Mouse (Mus musculus): Measurements from ENCODE around the gene Pxmp4. TPM values are rescaled to one million over a fixed set of nuclear protein-coding genes. Genes with fewer than 3 reads are reported as not detected.
A peak's percentile ranks its signal among the peaks of the same experiment; 100 is the strongest.

Pxmp4 gene
- polyA plus RNA-seq, 1 experiment from 2014 or later, result 13.8 TPM

DNA sequence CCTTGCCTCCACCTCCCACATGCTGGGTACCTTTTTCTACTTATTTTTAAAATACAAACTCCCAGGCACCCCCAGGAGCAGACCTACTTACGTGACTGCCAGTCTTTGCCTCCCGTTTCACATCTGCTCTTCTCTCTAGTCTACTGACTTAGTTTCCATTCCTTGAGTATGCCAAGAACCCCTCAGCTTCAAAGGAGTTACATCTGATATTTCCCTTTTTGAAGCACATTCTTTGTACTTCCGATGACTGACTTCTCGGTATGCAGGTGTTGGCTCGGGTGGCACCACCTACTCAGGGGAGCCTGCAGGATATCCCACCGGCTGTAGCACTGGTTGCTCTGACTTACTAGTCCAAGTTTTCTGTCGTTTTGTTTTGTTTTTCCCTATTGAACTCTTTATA lies 648 bp upstream of the Pxmp4 start:
- 45% methylated on average over 7 of the region's 7 CpGs for WGBS
- no peak overlapping the region for H3K9ac ChIP-seq (replicated peaks)
- peaks cover 5% of the 10 kb centered on the region for H3K27me3 ChIP-seq
- no peaks in the 10 kb centered on the region for H3K9me3 ChIP-seq
- peaks cover 11% of the 10 kb centered on the region for H3K4me1 ChIP-seq
- H3K4me2 ChIP-seq (replicated peaks), result peak overlapping the region; percentile 66
- H3K27ac ChIP-seq (replicated peaks), result no peak overlapping the region
- H3K36me3 ChIP-seq, result no peaks in the 10 kb centered on the region
- no peak for ATAC-seq (ENCODE audit: low FRiP score, low read depth)
- peak overlapping the region; percentile 66 for H3K4me3 ChIP-seq

DNA sequence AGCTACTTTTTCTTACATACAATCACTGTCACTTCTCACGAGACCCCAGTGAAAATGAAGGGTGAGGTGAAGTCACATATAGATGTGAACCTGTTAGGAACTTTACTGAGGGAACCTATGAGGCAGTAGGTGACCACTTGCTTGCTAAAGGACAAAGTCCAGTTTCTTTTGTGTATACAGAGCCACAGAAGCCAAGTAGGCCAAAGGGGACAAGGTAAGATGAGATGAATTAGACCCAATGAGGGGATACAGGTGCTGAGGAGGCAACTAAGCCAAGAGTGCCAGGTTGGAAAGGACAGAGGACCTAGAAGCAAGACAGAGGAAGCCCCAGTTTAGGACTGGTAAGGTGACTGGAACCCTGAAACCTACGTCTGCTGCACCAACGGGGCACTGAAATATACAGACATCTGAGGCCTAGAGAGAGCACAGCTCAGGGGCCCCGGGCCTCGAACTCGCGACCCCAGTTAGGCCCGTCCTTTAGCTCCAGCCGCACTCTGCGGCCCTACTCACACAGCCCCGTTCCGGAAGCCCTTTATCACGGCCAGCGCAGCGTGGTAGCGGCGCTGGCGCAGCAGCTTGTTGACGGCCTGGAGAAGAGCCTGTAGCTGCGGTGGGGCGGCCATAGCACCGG lies 386 bp downstream of the Pxmp4 start:
- H3K9ac ChIP-seq (replicated peaks), result peak overlapping the region; percentile 75
- no peaks in the 10 kb centered on the region for H3K36me3 ChIP-seq
- peak overlapping the region; percentile 66 for H3K4me2 ChIP-seq (replicated peaks)
- H3K27ac ChIP-seq (replicated peaks), result peak overlapping the region; percentile 40
- WGBS, result 22% methylated on average over 22 of the region's 22 CpGs
- no peaks in the 10 kb centered on the region for H3K9me3 ChIP-seq
- peaks cover 11% of the 10 kb centered on the region for H3K4me1 ChIP-seq
- peak overlapping the region; percentile 66 for H3K4me3 ChIP-seq
- no peak; the same call in 1 of the 2 replicates for ATAC-seq (ENCODE audit: low FRiP score, low read depth)
- H3K27me3 ChIP-seq, result peaks cover 5% of the 10 kb centered on the region

DNA sequence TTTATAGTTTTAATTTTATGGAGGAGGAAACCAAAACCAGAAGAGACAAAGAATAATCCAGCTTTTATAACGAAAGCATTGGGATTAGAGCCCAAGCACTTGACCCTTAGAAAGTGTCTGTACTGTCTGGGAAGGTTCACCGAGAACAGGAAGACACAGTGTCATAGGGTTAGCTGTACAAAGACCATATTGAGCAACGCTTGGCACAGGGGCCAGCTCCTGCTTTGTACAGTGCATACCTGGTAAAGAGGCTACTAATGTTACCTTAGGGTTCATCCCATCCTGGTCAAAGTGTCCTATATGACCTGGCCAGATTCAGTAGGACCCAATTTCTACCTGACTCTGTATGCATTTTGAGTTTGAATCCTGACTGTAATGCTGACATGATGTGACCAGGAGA lies 2.2 kb downstream of the Pxmp4 start:
- Histone ChIP-seq H3K36me3 (no peaks in the 10 kb centered on the region), H3K4me3 (no peak overlapping the region), H3K9ac (replicated peaks) (no peak overlapping the region), H3K27ac (replicated peaks) (no peak overlapping the region), H3K27me3 (peaks cover 5% of the 10 kb centered on the region), H3K4me1 (peaks cover 11% of the 10 kb centered on the region), H3K4me2 (replicated peaks) (no peak overlapping the region), H3K9me3 (no peaks in the 10 kb centered on the region)
- WGBS, result 73% methylated on average over 3 of the region's 3 CpGs
- ATAC-seq (ENCODE audit: low FRiP score, low read depth), result no peak

DNA sequence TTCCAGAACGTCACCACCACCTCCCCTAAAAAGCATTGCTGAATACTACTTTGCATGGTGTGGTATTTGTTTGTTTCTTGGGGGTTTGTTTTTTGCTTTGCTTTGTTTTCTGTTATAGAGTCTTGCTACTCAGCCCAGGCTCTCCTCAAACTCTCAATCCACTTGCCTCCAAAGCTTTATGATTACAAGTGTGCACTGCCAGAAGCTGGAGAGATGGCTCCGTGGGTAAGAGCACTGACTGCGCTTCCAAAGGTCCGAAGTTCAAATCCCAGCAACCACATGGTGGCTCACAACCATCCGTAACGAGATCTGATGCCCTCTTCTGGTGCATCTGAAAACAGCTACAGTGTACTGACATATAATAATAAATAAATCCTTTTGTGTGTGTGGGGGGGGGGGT lies 2.9 kb downstream of the Pxmp4 start:
- ATAC-seq (ENCODE audit: low FRiP score, low read depth), result no peak
- Histone ChIP-seq H3K36me3 (no peaks in the 10 kb centered on the region), H3K4me3 (no peak overlapping the region), H3K9me3 (no peaks in the 10 kb centered on the region), H3K4me2 (replicated peaks) (no peak overlapping the region), H3K27ac (replicated peaks) (no peak overlapping the region), H3K9ac (replicated peaks) (no peak overlapping the region), H3K27me3 (no peaks in the 10 kb centered on the region), H3K4me1 (peaks cover 11% of the 10 kb centered on the region)
- 76% methylated on average over 6 of the region's 6 CpGs for WGBS

DNA sequence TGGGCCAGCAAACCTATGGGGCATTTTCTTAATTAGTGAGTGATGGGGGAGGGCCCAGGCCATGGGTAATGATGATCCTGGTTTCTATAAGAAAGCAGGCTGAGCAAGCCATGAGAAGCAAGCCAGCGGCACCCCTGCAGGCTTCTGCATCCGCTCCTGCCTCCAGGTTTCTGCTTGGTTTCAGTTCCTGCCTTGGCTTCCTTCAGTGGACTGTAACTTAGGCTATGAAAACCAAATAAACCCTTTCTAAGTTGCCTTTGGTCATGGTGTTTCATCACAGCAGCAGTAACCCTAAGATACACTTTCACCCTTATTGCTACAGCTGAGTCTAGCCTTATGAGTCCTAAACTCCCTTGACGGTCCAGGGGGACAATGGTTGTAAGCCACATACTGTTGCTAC lies 6.1 kb downstream of the Pxmp4 start:
- 91% methylated on average over 3 of the region's 3 CpGs for WGBS
- Histone ChIP-seq H3K9ac (replicated peaks) (no peak overlapping the region), H3K4me1 (no peaks in the 10 kb centered on the region), H3K9me3 (no peaks in the 10 kb centered on the region), H3K4me3 (no peak overlapping the region), H3K27ac (replicated peaks) (no peak overlapping the region), H3K4me2 (replicated peaks) (no peak overlapping the region), H3K27me3 (no peaks in the 10 kb centered on the region), H3K36me3 (no peaks in the 10 kb centered on the region)
- no peak for ATAC-seq (ENCODE audit: low FRiP score, low read depth)

DNA sequence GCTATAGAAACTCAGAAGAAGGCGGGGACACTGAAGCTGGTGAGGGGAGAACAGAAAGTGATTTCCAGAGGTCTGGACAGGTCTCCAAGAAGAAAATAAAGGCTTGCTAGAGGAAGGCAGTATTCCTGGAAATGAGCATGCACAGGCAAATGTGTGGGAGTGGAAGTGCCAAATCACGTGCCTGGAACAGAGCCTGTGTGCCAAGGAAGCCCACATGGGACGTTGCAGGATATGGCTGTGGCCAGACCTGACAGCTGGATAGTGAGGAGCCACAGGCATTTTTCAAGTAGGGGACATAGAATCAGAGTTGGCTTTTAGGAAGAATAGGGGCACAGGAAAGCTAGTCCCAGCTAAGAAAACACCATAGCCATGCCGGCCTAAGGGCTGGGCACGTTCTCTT lies 7.7 kb downstream of the Pxmp4 start:
- ATAC-seq (ENCODE audit: low FRiP score, low read depth), result no peak
- Histone ChIP-seq H3K4me3 (no peak overlapping the region), H3K27ac (replicated peaks) (no peak overlapping the region), H3K4me2 (replicated peaks) (no peak overlapping the region), H3K9ac (replicated peaks) (no peak overlapping the region), H3K9me3 (no peaks in the 10 kb centered on the region), H3K36me3 (no peaks in the 10 kb centered on the region), H3K27me3 (no peaks in the 10 kb centered on the region), H3K4me1 (no peaks in the 10 kb centered on the region)
- 80% methylated on average over 5 of the region's 5 CpGs for WGBS

DNA sequence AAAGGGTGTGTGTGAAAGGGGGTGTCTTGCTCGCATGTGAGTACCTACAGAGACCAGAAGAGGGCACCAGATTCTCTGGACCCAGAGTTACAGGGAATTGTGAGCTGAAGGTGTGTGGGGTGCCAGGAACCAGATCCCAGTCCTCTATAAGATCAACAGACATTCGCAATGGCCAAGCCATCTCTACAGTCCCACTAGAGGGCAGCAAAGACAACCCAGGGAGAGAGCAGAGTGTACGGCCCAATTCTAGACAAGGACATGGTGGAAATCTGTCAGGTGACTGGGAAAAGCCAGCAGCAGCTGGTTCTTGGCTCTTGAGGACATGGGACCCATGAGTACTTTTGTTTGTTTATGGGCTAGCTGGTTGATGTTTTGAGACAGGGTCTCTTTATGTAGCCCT lies 10.5 kb downstream of the Pxmp4 start:
- H3K4me1 ChIP-seq, result no peaks in the 10 kb centered on the region
- no peak overlapping the region for H3K4me3 ChIP-seq
- H3K9me3 ChIP-seq, result no peaks in the 10 kb centered on the region
- no peak overlapping the region for H3K27ac ChIP-seq (replicated peaks)
- no peaks in the 10 kb centered on the region for H3K36me3 ChIP-seq
- H3K27me3 ChIP-seq, result no peaks in the 10 kb centered on the region
- H3K9ac ChIP-seq (replicated peaks), result no peak overlapping the region
- H3K4me2 ChIP-seq (replicated peaks), result no peak overlapping the region
- ATAC-seq (ENCODE audit: low FRiP score, low read depth), result no peak
- WGBS, result 78% methylated on average over 3 of the region's 3 CpGs

DNA sequence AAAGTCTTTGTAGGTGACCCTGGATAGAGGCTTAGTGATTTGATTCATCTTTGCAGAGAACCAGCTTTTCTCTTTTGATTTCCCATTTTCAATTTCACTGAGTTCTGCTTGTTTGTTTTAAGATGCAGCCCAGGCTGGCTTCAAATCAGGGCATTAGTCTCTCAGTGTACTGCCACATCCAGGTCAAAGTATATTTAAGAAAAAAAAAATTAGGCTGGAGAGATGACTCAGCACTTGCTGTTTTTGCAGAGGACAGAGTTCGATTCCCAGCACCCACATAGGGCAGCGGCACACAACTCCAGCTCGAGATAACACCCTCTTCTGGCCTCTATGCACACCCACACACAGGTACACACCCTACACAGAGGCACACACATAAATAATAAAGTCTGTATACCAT lies 12.3 kb downstream of the Pxmp4 start:
- H3K9ac ChIP-seq (replicated peaks), result no peak overlapping the region
- H3K9me3 ChIP-seq, result 0 out of 2 replicates have a peak, but pooled peaks cover 3% of the 10 kb centered on the region
- no peak overlapping the region for H3K4me2 ChIP-seq (replicated peaks)
- no peaks in the 10 kb centered on the region for H3K4me1 ChIP-seq
- WGBS, result 88% methylated on average over 3 of the region's 3 CpGs
- no peak overlapping the region for H3K27ac ChIP-seq (replicated peaks)
- no peak for ATAC-seq (ENCODE audit: low FRiP score, low read depth)
- no peak overlapping the region for H3K4me3 ChIP-seq
- H3K27me3 ChIP-seq, result no peaks in the 10 kb centered on the region
- H3K36me3 ChIP-seq, result 0 out of 2 replicates have a peak, but pooled peaks cover 8% of the 10 kb centered on the region

DNA sequence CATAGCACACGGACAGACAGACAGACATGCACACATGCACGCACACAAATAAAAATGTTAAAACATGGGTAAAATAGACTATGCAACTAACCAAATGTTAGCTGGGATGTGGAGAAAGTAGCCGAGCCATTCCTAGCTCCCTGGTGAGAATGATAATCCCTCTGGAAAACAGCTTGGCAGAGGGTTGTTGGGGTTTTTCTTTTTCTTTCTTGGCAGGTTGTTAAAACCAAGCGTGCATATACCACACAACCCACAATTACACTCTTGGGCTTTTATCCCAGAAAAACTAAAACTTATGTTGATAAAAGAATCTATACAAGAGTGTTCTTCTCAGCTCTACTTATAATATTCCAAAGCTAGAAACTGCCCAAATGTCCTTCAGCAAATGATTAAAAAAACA lies 14.5 kb downstream of the Pxmp4 start:
- H3K9me3 ChIP-seq, result 0 out of 2 replicates have a peak, but pooled peaks cover 3% of the 10 kb centered on the region
- 0 out of 2 replicates have a peak, but pooled peaks cover 8% of the 10 kb centered on the region for H3K36me3 ChIP-seq
- H3K4me3 ChIP-seq, result no peak overlapping the region
- H3K9ac ChIP-seq (replicated peaks), result no peak overlapping the region
- H3K27me3 ChIP-seq, result no peaks in the 10 kb centered on the region
- WGBS, result 77% methylated on average over 4 of the region's 4 CpGs
- peaks cover 10% of the 10 kb centered on the region; the same call in 1 of the 2 replicates for H3K4me1 ChIP-seq
- ATAC-seq (ENCODE audit: low FRiP score, low read depth), result no peak
- H3K4me2 ChIP-seq (replicated peaks), result no peak overlapping the region
- H3K27ac ChIP-seq (replicated peaks), result no peak overlapping the region

DNA sequence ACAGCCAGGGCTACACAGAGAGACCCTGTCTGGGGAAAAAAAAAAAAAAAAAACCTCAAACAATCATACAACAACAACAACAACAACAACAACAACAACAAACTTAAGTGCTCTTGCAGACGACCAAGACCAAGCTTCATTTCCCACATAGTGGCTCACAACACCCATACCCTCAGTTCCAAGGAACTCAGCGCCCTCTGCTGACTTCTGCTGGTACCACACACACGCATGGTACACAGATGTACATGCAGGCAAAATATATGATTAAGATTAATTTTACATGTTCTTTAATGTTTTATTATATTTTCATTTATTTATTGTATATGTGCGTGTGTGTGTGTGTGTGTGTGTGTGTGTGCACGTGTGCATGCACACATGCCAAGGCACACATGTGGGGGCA lies 17.1 kb downstream of the Pxmp4 start:
- Histone ChIP-seq H3K27me3 (no peaks in the 10 kb centered on the region), H3K9me3 (0 out of 2 replicates have a peak, but pooled peaks cover 3% of the 10 kb centered on the region), H3K36me3 (0 out of 2 replicates have a peak, but pooled peaks cover 8% of the 10 kb centered on the region), H3K27ac (replicated peaks) (no peak overlapping the region), H3K4me3 (no peak overlapping the region), H3K4me1 (peaks cover 13% of the 10 kb centered on the region; the same call in 1 of the 2 replicates), H3K9ac (replicated peaks) (no peak overlapping the region), H3K4me2 (replicated peaks) (no peak overlapping the region)
- 72% methylated on average over 5 of the region's 5 CpGs for WGBS
- no peak for ATAC-seq (ENCODE audit: low FRiP score, low read depth)

DNA sequence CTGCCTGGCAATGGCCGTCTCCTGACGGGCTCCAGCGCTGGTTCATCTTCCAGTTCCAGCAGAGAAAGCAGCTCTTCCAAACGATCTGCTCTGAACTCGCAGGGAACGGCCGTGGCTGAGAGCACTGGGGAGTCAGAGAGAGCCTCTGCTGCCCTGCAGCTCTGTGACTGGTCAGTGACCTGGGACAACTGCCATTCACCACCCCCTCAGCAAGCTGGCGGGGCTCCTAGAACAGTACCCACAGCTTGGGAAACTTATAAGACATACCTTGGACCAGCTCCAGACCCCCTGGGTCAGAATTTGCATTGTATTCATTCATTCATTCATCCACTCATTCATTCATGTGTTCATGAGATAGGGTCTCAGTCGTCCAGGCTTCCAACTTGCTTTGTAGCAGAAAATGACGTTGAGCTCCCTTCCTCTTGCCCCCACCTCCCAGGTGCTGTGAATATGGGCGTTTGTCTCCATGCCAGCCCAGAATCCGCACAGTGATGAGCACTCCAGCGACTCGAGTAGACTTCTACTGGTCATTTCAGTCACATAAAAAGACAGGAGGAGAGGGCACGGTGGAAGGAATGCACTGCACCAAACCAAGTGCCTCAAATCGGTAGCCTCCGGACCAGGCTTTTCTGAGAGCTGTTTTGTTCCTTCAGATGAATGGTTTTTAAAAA lies 18.4 kb downstream of the Pxmp4 start:
- Histone ChIP-seq H3K27ac (replicated peaks) (no peak overlapping the region), H3K9me3 (0 out of 2 replicates have a peak, but pooled peaks cover 3% of the 10 kb centered on the region), H3K4me2 (replicated peaks) (no peak overlapping the region), H3K4me1 (peaks cover 13% of the 10 kb centered on the region; the same call in 1 of the 2 replicates), H3K27me3 (no peaks in the 10 kb centered on the region), H3K4me3 (no peak overlapping the region), H3K9ac (replicated peaks) (no peak overlapping the region), H3K36me3 (0 out of 2 replicates have a peak, but pooled peaks cover 8% of the 10 kb centered on the region)
- ATAC-seq (ENCODE audit: low FRiP score, low read depth), result no peak; the same call in 1 of the 2 replicates
- WGBS, result 74% methylated on average over 17 of the region's 17 CpGs

All from midbrain, embryonic 12.5 days (tissue).